Mouse (Mus musculus): ENCODE results near the gene Abcb9.

GRCm38 (mm10) chr5:124113030-124113429 is 17.4 kb upstream of the Abcb9 start:
- no peak for TF ChIP-seq POLR2A (IDR thresholded peaks at IDR 0.05; ENCODE audit: borderline replicate concordance, low read depth, low read length)
- TF ChIP-seq CTCF (IDR thresholded peaks at IDR 0.05; ENCODE audit: low read depth, low read length) = no peak; the same call in 1 of the 2 replicates

All from bone marrow macrophage, adult 2 months (primary cell).